Mouse (Mus musculus) liver, adult 2 months (tissue): ENCODE data around the gene Alox5.

Source experiments
- CTCF ChIP-seq: fragments of 200-500 bp; IDR thresholded peaks from 2 replicates; pipeline ENCODE4 v1.5.1; 2011; ENCODE audit warnings: low read depth, low read length, control low read depth
- POLR2A ChIP-seq: fragments of 200-500 bp; IDR thresholded peaks from 2 replicates; pipeline ENCODE4 v1.6.1; 2011; ENCODE audit warnings: low read length, control low read depth; ENCODE audit not compliant: insufficient read depth; ENCODE audit errors: extremely low read depth

DNA sequence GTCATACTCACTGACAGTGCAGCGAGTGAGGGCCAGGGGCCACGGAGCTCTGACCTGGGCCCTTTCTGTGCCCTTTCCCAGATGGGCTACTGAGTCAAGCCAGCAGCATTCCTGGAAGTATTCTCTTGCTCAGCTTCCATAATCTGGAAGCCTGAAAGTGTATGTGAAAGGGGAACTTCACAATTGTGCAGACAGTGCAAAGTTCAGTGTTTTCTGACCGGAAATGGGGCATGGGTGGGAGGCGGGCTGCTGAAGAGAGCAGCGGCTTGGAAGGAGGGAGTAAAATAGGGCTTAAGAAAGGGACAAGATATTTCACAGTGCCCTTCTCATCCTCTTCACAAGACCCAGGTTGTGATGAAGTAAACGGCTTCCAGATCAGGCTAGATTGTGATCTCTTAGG, 21.4 kb downstream of the Alox5 start:
- no peak for TF ChIP-seq CTCF
- no peak for TF ChIP-seq POLR2A
